Mouse (Mus musculus) E14TG2a.4 (cell line): Measurements from ENCODE around the gene Bmper.

Experiments used
- CTCF ChIP-seq: conservative IDR thresholded peaks from 2 replicates; pipeline ENCODE4 v1.5.1; 2014; ENCODE audit warnings: low read length
- NANOG ChIP-seq: IDR thresholded peaks from 2 replicates; pipeline ENCODE4 v1.6.1; 2014; ENCODE audit warnings: borderline replicate concordance, low read length, mixed read lengths

- TF ChIP-seq CTCF (no peak), NANOG (no peak)
Observed at GRCm38 (mm10) chr9:23374789-23375460, 152.0 kb downstream of the Bmper start.
